Mouse (Mus musculus) heart, adult 8-10 months (tissue): ENCODE results near the gene Cfap45. TPM values are rescaled to one million over a fixed set of nuclear protein-coding genes. Genes with fewer than 3 reads are reported as not detected.

Experiments
- DNase-seq: peaks from one replicate; pipeline ENCODE4 v3.0.0; 2022; ENCODE audit warnings: low spot score
- total RNA-seq, 4 experiments: library from RNA; stranded (reverse); gene quantifications; 2 replicates each; pipeline ENCODE4 v1.2.4; 2022

Cfap45 gene
- total RNA-seq, 4 experiments from 2014 or later = 0.19 to 0.98 (median 0.46) TPM

- DNase-seq = no peak
Measured at GRCm38 (mm10) chr1:172515396-172515795, 5.2 kb upstream of the Cfap45 start.

GRCm38 (mm10) chr1:172518013-172518412 is 2.6 kb upstream of the Cfap45 start:
- no peak for DNase-seq

GRCm38 (mm10) chr1:172519644-172520043 is 957 bp upstream of the Cfap45 start:
- no peak for DNase-seq

- DNase-seq = peak; percentile 53
Measured at GRCm38 (mm10) chr1:172522524-172522923, 1.9 kb downstream of the Cfap45 start.

GRCm38 (mm10) chr1:172523699-172524101 is 3.1 kb downstream of the Cfap45 start:
- peak; percentile 55 for DNase-seq

GRCm38 (mm10) chr1:172525027-172525764 is 4.6 kb downstream of the Cfap45 start:
- peak; percentile 89 for DNase-seq

GRCm38 (mm10) chr1:172525971-172526370 is 5.4 kb downstream of the Cfap45 start:
- no peak for DNase-seq

- DNase-seq = peak; percentile 74
Measured at GRCm38 (mm10) chr1:172526380-172527081, 5.9 kb downstream of the Cfap45 start.

GRCm38 (mm10) chr1:172527431-172527830 is 6.8 kb downstream of the Cfap45 start:
- DNase-seq = no peak

GRCm38 (mm10) chr1:172528701-172529100 is 8.1 kb downstream of the Cfap45 start:
- DNase-seq = peak; percentile 95

GRCm38 (mm10) chr1:172530544-172531220 is 10.1 kb downstream of the Cfap45 start:
- DNase-seq = no peak

- DNase-seq = no peak
Measured at GRCm38 (mm10) chr1:172532551-172532950, 11.9 kb downstream of the Cfap45 start.

- DNase-seq = no peak
Measured at GRCm38 (mm10) chr1:172535116-172535515, 14.5 kb downstream of the Cfap45 start.

GRCm38 (mm10) chr1:172539827-172540226 is 19.2 kb downstream of the Cfap45 start:
- no peak for DNase-seq

- no peak for DNase-seq
Measured at GRCm38 (mm10) chr1:172540283-172540820, 19.8 kb downstream of the Cfap45 start.

- DNase-seq = no peak
Measured at GRCm38 (mm10) chr1:172546062-172546461, 25.5 kb downstream of the Cfap45 start.

- DNase-seq = no peak
Measured at GRCm38 (mm10) chr1:172548501-172548900, 27.9 kb downstream of the Cfap45 start.

- DNase-seq = no peak
Measured at GRCm38 (mm10) chr1:172549314-172549713, 28.7 kb downstream of the Cfap45 start.

- no peak for DNase-seq
Measured at GRCm38 (mm10) chr1:172549717-172550116, 29.1 kb downstream of the Cfap45 start.

GRCm38 (mm10) chr1:172550551-172550951 is 29.9 kb downstream of the Cfap45 start:
- DNase-seq = peak; percentile 77

GRCm38 (mm10) chr1:172551009-172551408 is 30.4 kb downstream of the Cfap45 start:
- DNase-seq = no peak

- DNase-seq = no peak
Measured at GRCm38 (mm10) chr1:172552623-172553022, 32.0 kb downstream of the Cfap45 start.
